Mouse (Mus musculus) splenic B cell, adult 2 months (primary cell): ENCODE measurements around the gene Thap2.

ENCODE experiments used
- DNase-seq: peaks from one replicate; pipeline ENCODE4 v3.0.0-alpha.2; 2011; ENCODE audit warnings: low read depth, low spot score
- H3K27me3 ChIP-seq: 2 replicates; pipeline ENCODE4 v1.6.1; 2012; ENCODE audit warnings: mild to moderate bottlenecking, low read length, moderate library complexity, mixed read lengths; ENCODE audit not compliant: control insufficient read depth, poor library complexity, insufficient read depth, severe bottlenecking
- H3K36me3 ChIP-seq: 2 replicates; pipeline ENCODE4 v1.6.1; 2012; ENCODE audit warnings: mild to moderate bottlenecking, low read length, moderate library complexity, mixed read lengths; ENCODE audit not compliant: control insufficient read depth, poor library complexity, insufficient read depth, severe bottlenecking

The Thap2 gene

DNA sequence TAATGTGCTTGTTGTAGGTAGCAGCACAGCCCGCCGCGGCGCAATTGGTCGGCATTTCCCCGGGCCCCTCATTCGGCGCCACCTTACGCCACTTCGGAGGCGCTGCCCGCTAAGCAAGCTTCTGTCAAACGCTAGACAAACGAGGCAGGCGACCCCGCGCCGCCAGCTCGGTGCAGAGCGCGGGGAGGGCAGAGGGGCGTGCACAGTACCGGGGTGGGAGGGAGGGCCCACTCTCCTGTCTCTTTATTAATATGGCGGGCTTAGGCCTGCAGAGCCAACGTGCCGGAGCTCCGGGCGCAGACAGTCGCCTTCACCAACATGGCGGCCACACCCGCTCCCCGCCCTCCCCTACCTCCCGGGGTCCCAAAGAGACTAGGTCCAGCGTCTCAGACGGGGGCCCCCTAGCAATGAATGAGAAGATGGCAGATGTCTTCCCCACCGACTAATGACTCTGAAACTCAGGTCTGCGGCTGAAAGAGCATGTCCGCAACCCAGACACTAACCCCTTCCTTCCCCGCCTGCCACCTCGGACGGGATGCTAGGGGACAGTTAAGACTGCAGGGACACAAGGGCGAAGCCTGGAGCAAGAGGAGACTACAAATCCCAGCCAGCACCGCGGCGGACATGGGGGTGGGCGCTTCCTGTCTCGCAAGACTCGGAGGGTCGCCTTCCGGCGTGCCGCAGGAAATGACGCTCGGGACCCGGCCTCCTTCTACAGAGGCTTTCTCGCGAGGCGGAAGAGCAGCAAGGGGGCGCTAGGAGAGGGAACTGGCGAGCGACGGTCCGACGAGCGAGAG lies at the start of gene Thap2, which contains the start of gene Zfc3h1:
TSS of gene Thap2 (minus strand) at position 223 of the 797 bp plus-strand sequence.
TSS of gene Zfc3h1 (plus strand) at position 739 of the 797 bp plus-strand sequence.
- peak; percentile 99 for DNase-seq
- no peaks in the 10 kb centered on the region for H3K27me3 ChIP-seq
- H3K36me3 ChIP-seq: no peaks in the 10 kb centered on the region

DNA sequence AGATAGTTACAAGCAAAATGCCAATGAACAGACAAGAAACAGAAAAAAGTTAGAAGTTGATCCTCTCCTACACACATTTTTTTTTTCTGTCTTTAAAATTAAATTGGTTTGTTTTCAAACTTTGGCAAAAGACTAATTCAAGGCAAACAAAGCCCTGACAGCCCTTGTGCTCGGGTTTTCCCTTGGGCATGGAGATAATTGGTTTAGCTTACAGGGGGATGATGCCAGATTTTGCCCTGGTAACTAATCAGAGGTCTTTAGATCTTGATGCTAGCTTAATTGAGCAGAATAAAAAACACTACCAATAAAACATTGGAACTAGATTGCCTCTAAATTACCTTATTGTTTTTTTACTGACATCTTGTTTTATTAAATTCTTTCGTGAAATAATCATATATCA lies 41.1 kb upstream of the Thap2 start:
- DNase-seq: no peak
- Histone ChIP-seq H3K36me3 (peaks cover 22% of the 10 kb centered on the region; the same call in 1 of the 2 replicates), H3K27me3 (no peaks in the 10 kb centered on the region)

DNA sequence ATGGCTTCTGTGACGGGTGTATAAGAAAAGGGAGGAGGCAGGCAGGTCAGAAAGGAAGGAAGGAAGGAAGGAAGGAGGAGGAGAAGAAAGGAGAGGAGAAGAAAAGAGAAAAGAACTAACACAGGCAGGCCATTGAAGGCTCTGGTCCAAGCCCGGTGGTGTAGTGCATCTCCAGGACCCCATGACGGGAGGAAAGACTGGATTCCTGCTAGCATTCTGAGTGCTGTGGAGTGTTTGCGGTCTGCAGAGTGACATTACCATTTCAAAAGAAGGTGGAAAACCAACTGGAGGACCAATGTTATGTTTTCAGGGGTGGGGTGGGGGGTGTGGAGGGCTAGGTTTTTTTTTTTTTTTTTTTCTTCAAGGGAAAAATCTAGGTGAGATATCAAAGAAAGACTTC lies 37.7 kb upstream of the Thap2 start:
- Histone ChIP-seq H3K27me3 (no peaks in the 10 kb centered on the region), H3K36me3 (peaks cover 22% of the 10 kb centered on the region; the same call in 1 of the 2 replicates)
- no peak for DNase-seq

GRCm38 (mm10) chr10:115414056-115414455 lies 29.8 kb upstream of the Thap2 start:
- no peak for DNase-seq
- Histone ChIP-seq H3K36me3 (peaks cover 23% of the 10 kb centered on the region), H3K27me3 (no peaks in the 10 kb centered on the region)

DNA sequence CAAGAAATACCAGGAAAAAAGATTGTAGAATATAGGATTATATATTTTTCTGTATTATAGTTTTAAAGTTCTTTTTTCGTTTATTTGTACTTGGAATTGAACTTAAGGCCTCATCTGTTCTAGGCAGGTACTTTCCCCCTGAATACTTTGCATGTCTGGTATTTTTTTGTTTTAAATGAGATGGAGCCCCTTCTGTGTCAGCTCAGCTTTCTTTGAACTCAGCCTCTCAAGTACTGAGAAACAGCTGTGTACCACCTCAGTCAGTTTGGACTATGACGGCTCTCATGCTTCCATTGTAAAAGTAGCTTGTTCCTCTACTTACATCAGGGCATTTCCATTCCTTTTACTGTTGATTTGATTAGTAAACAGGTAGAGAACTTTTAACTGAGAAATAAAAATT lies 29.3 kb upstream of the Thap2 start:
- no peak for DNase-seq
- Histone ChIP-seq H3K27me3 (no peaks in the 10 kb centered on the region), H3K36me3 (peaks cover 25% of the 10 kb centered on the region)

DNA sequence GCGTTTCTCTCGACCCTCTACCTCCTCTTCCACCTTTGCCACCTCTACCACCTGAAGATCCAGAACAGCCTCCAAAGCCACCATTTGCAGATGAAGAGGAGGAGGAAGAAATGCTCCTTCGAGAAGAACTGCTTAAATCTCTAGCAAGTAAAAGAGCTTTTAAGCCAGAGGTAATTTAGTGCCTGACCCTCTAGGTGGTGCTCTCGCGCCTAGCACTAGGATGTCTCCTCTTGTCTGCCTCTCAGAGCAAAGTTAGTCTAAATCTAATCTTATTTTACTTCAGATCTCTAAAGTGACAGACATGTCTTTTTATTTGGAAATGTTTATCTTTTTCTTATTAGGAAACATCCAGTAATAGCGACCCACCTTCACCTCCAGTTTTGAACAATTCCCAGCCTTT lies 22.1 kb upstream of the Thap2 start:
- DNase-seq: peak; percentile 77
- Histone ChIP-seq H3K27me3 (no peaks in the 10 kb centered on the region), H3K36me3 (peaks cover 20% of the 10 kb centered on the region)

GRCm38 (mm10) chr10:115391896-115392295 lies 7.7 kb upstream of the Thap2 start:
- no peak for DNase-seq
- Histone ChIP-seq H3K27me3 (no peaks in the 10 kb centered on the region), H3K36me3 (peaks cover 7% of the 10 kb centered on the region)

- Histone ChIP-seq H3K27me3 (no peaks in the 10 kb centered on the region), H3K36me3 (peaks cover 7% of the 10 kb centered on the region)
- DNase-seq: no peak
Measured at GRCm38 (mm10) chr10:115391076-115391475, 6.8 kb upstream of the Thap2 start.

DNA sequence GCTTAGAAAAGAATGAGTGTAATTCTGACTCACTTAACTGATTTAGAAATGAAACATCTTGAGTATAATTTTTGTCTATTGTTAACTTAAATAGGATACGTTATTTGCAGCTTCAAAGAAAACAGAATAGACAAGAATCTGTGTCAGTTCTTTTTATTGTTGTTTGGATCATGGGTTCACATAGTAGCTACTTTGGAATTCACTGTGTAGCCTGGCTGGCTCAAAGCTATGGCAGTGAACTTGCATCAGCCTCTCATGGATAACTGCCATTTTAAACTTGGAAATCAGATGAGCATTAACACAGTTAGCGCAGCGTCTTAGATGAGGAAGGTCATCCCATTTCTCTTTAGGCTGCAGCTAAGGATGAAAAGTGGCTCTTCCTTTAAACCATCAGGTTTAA lies 3.6 kb upstream of the Thap2 start:
- H3K27me3 ChIP-seq: no peaks in the 10 kb centered on the region
- no peak for DNase-seq
- H3K36me3 ChIP-seq: peaks cover 5% of the 10 kb centered on the region

GRCm38 (mm10) chr10:115385018-115386002 lies 1.1 kb upstream of the Thap2 start:
- Histone ChIP-seq H3K27me3 (no peaks in the 10 kb centered on the region), H3K36me3 (0 out of 2 replicates have a peak, but pooled peaks cover 1% of the 10 kb centered on the region)
- DNase-seq: peak; percentile 56

DNA sequence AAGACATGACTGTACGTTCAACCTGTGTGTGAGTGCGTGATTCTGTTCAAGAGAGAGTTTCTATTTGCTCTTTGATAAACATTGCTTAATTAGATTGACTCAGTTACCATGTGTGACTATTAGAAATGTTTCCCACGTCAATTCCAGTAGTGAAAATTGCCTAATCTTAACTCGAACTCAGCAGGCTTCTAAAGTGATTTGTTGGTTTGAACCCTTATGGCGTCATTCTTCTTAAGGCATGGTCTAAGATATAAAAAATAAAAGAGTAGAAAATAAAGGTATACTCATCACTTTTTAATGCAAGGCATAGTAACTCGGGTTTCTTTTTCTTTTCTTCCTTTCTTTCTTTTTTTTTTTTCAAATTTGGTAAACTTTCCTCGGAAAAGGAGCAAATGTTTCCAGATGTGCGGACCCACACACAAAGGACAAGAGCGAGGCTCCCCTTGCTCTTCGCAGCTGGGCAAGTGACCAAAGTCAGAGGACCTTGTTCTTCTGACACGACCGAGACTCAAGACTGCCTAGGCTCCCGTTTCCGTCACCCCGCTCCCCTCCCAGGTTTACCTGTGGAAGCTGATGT lies 511 bp downstream of the Thap2 start:
- DNase-seq: no peak
- no peaks in the 10 kb centered on the region for H3K36me3 ChIP-seq
- H3K27me3 ChIP-seq: no peaks in the 10 kb centered on the region

DNA sequence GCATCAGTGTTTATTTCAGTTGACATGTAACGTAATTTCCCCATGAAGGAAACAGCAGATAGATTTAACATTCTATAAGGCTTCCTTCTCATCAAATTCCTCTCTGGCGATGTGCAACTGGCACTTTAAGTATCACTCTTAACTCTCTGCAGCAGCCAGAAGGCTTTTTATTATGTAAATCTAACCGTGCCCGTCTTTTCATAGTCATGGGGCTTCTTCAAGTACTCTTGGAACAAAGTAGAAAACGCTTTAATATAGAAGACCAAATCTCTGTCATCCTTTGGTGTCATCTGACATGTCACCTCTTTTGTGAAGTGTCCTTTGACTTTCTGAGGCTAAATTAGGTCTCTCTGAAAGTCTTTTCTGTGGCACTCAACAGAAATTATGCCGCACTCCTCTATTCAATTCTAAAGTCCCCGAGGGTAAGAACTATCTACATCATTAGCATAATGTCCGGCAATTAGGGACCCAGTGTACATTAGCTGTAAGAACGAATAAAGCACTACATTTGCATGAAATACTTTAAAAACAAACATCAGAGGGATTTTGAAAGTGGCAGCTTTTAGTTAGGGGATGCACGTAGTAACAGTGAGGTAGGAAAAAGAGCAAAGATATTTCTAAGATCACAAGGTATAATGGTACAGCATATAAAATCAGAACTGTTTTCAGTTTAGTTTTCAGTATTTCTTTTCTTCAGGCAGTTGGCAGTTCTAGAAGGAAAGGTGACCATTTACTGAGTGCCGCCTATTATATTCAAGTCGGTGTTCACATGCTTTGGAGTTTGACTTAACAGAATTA lies 1.2 kb downstream of the Thap2 start:
- Histone ChIP-seq H3K27me3 (no peaks in the 10 kb centered on the region), H3K36me3 (no peaks in the 10 kb centered on the region)
- no peak for DNase-seq

DNA sequence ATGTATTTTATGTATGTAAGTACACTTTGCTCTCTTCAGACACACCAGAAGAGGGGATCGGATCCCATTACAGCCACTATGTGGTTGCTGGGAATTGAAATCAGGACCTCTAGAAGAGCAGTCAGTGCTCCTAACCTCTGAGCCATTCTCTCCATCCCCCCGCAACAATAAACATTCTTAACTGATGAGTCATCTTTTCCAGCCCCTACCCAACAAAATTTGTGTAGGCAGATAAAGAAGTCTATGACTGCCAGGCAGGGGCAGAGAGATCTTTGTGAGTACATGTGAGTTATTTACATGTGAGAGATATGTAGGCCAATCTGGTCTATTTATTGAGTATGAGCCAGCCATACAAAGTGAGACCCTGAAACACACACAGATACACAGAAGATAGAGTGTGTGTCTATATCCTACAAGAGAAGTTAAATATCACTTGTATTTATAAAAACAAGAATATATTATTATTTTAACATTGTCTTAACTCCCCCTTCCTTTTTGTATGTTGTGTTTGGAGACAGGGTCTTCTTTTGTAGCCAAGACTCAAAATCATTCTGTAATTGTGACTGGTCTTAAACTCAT lies 2.6 kb downstream of the Thap2 start:
- Histone ChIP-seq H3K36me3 (no peaks in the 10 kb centered on the region), H3K27me3 (no peaks in the 10 kb centered on the region)
- no peak for DNase-seq

DNA sequence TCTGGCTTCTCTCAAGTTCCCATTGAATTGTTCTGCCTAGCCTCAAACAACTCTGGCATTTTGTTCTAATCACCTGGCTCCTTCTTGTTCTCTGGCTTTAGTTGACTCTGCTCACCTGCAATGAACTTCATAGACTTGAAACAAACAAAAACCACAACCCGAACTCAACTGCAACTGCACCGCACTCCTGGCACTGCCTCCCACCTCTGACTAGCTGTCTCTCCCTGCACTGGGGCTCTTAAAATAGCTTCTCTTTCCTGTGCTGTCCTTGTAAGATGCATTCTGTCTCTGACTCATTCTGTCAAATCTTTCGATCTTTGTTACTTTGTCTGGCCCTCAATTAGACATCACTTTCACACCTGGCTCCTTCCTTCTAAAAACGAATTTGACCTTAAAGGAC lies 21.1 kb downstream of the Thap2 start:
- Histone ChIP-seq H3K27me3 (no peaks in the 10 kb centered on the region), H3K36me3 (no peaks in the 10 kb centered on the region)
- DNase-seq: peak; percentile 11
